Mouse (Mus musculus) MEL (cell line): Measurements from ENCODE around the gene Foxp3. TPM values are rescaled to one million over a fixed set of nuclear protein-coding genes. Genes with fewer than 3 reads are reported as not detected.

Experiments
- CHD1 ChIP-seq: IDR thresholded peaks from 2 replicates; pipeline ENCODE4 v1.6.1; 2012; ENCODE audit warnings: low read depth, mild to moderate bottlenecking, inconsistent platforms, low read length, improper control_type of control experiment
- CHD2 ChIP-seq: IDR thresholded peaks from 2 replicates; pipeline ENCODE4 v1.6.1; 2011; ENCODE audit warnings: low read length, improper control_type of control experiment
- E2F4 ChIP-seq: IDR thresholded peaks from 2 replicates; pipeline ENCODE4 v1.6.1; 2011; ENCODE audit warnings: low read depth, low read length, improper control_type of control experiment, borderline replicate concordance
- ELF1 ChIP-seq: IDR thresholded peaks from 2 replicates; pipeline ENCODE4 v1.6.1; 2014; ENCODE audit warnings: low read depth, mild to moderate bottlenecking, inconsistent platforms, low read length, improper control_type of control experiment, moderate library complexity
- ETS1 ChIP-seq: IDR thresholded peaks from 2 replicates; pipeline ENCODE4 v1.6.1; 2012; ENCODE audit warnings: low read depth, mild to moderate bottlenecking, inconsistent platforms, low read length, improper control_type of control experiment, moderate library complexity
- HCFC1 ChIP-seq: IDR thresholded peaks from 2 replicates; pipeline ENCODE4 v1.6.1; 2012; ENCODE audit warnings: low read depth, mild to moderate bottlenecking, inconsistent platforms, low read length, improper control_type of control experiment, moderate library complexity
- KAT2A ChIP-seq: conservative IDR thresholded peaks from 2 replicates; pipeline ENCODE4 v1.6.1; 2012; ENCODE audit warnings: low read depth, low read length, improper control_type of control experiment, inconsistent platforms
- MAX ChIP-seq: IDR thresholded peaks from 2 replicates; pipeline ENCODE4 v1.6.1; 2011; ENCODE audit warnings: low read length, improper control_type of control experiment
- MAZ ChIP-seq: IDR thresholded peaks from 2 replicates; pipeline ENCODE4 v1.6.1; 2012; ENCODE audit warnings: low read depth, mild to moderate bottlenecking, inconsistent platforms, low read length, improper control_type of control experiment
- MEF2A ChIP-seq: IDR thresholded peaks from 2 replicates; pipeline ENCODE4 v1.6.1; 2014; ENCODE audit warnings: low read depth, mild to moderate bottlenecking, inconsistent platforms, low read length, improper control_type of control experiment; ENCODE audit not compliant: poor library complexity, insufficient replicate concordance, severe bottlenecking; ENCODE audit errors: extremely low read depth
- MXI1 ChIP-seq: IDR thresholded peaks from 2 replicates; pipeline ENCODE4 v1.6.1; 2011; ENCODE audit warnings: mild to moderate bottlenecking, low read depth, low read length, improper control_type of control experiment
- MYB ChIP-seq: IDR thresholded peaks from 2 replicates; pipeline ENCODE4 v1.6.1; 2011; ENCODE audit warnings: mild to moderate bottlenecking, low read depth, low read length, improper control_type of control experiment
- NELFE ChIP-seq: IDR thresholded peaks from 2 replicates; pipeline ENCODE4 v1.6.1; 2011; ENCODE audit warnings: low read depth, low read length, improper control_type of control experiment
- POLR2A ChIP-seq, 2 experiments: IDR thresholded peaks; 2 replicates each; pipeline ENCODE4 v1.6.1; 2011 to 2012; ENCODE audit warnings: low read length in 2 of 2, mild to moderate bottlenecking in 2 of 2, control low read depth in 1 of 2, improper control_type of control experiment in 1 of 2, low read depth in 1 of 2, moderate library complexity in 1 of 2; ENCODE audit not compliant: control insufficient read depth in 1 of 2, insufficient read depth in 1 of 2, poor library complexity in 1 of 2
- POLR2AphosphoS5 ChIP-seq: IDR thresholded peaks from 2 replicates; pipeline ENCODE4 v1.6.1; 2012; ENCODE audit warnings: low read depth, borderline replicate concordance, mild to moderate bottlenecking, inconsistent platforms, low read length, moderate library complexity, mixed read lengths
- SIN3A ChIP-seq: IDR thresholded peaks from 2 replicates; pipeline ENCODE4 v1.6.1; 2012; ENCODE audit warnings: low read length, improper control_type of control experiment, inconsistent platforms
- SMC3 ChIP-seq: IDR thresholded peaks from 2 replicates; pipeline ENCODE4 v1.6.1; 2011; ENCODE audit warnings: low read depth, low read length, improper control_type of control experiment
- TBP ChIP-seq: IDR thresholded peaks from 2 replicates; pipeline ENCODE4 v1.8.0; 2011; ENCODE audit warnings: low read depth, low read length, improper control_type of control experiment
- TCF12 ChIP-seq: IDR thresholded peaks from 2 replicates; pipeline ENCODE4 v1.6.1; 2014; ENCODE audit warnings: low read depth, mild to moderate bottlenecking, inconsistent platforms, low read length, improper control_type of control experiment, moderate library complexity
- UBTF ChIP-seq: IDR thresholded peaks from 2 replicates; pipeline ENCODE4 v1.6.1; 2012; ENCODE audit warnings: low read depth, mild to moderate bottlenecking, inconsistent platforms, low read length, improper control_type of control experiment, moderate library complexity, borderline replicate concordance; ENCODE audit not compliant: insufficient read depth
- USF1 ChIP-seq: IDR thresholded peaks from 2 replicates; pipeline ENCODE4 v1.6.1; 2014; ENCODE audit warnings: low read depth, mild to moderate bottlenecking, inconsistent platforms, low read length, improper control_type of control experiment, moderate library complexity
- USF2 ChIP-seq, 2 experiments: IDR thresholded peaks; 2 replicates each; pipeline ENCODE4 v1.6.1; 2011 to 2012; ENCODE audit warnings: improper control_type of control experiment in 2 of 2, low read length in 2 of 2, borderline replicate concordance in 1 of 2, inconsistent platforms in 1 of 2, low read depth in 1 of 2, mild to moderate bottlenecking in 1 of 2; ENCODE audit not compliant: insufficient read depth in 1 of 2
- ZKSCAN1 ChIP-seq: IDR thresholded peaks from 2 replicates; pipeline ENCODE4 v1.6.1; 2012; ENCODE audit warnings: low read depth, mild to moderate bottlenecking, inconsistent platforms, low read length, improper control_type of control experiment, moderate library complexity
- ZMIZ1 ChIP-seq: IDR thresholded peaks from 2 replicates; pipeline ENCODE4 v1.6.1; 2012; ENCODE audit warnings: low read depth, mild to moderate bottlenecking, inconsistent platforms, low read length, improper control_type of control experiment, moderate library complexity
- polyA plus RNA-seq, 2 experiments: library from polyadenylated mRNA; stranded (reverse) in 1 of 2; unstranded in 1 of 2; fragments of >175 nt in 1 of 2; fragments of >200 nt in 1 of 2; gene quantifications; 2 replicates each; pipeline versions ENCODE4 v1.2.1 to v1.2.4; 2012; ENCODE audit warnings: low replicate concordance in 2 of 2, low read depth in 1 of 2; ENCODE audit not compliant: insufficient read length in 2 of 2, insufficient read depth in 1 of 2, missing spikeins in 1 of 2
- total RNA-seq: library from RNA; depleted of rRNA; stranded (reverse); fragments of 300-350 nt; gene quantifications from 2 replicates; pipeline ENCODE4 v1.2.3, GENCODE M21; 2012

The Foxp3 gene
- total and polyA plus RNA-seq, 3 experiments, result 0.31 to 0.42 TPM; not detected in 1

DNA sequence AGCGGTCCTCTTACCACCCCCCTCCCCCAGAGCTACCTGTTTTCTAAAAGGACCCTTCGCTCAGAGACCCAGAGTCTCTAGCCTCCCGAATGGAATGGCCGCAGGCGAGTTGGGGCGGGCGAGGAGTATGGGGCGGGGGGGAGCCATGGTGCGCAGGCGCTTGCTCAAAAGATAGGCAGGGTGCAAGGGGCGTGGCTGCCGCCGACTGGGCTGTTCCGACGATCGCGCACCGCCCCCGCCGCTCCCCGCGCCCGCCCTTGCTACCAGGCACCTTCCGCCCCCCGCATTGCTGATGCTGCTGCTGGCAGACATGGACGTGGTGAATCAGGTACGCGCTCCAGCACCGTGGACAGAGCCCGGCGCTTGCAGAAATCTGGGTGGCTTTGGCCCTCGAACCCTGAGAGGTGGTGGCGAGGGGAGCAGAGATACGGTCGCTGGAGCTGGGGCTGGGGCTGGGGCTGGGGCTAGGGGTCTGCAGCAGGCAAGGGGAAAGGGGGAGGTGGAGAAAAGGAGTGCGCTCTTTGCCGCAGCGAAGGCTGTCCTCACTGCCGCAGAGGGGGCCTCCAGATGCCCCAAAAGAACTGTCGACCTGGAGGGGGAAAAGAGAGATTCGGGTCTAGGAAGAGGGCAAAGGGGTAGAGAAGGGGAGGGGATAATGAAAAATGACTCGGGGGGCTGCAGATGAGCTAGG is 65.1 kb downstream of the Foxp3 start, which contains the start of gene Syp (continued):
- TF ChIP-seq MAZ, result peak; percentile 92; the same call in 1 of the 2 replicates
- TF ChIP-seq KAT2A, result no peak; the same call in 1 of the 2 replicates
- peak; percentile 75 for TF ChIP-seq HCFC1
- no peak for TF ChIP-seq USF2 (IDR thresholded peaks at IDR 0.05; ENCODE audit: borderline replicate concordance in 1 of 2, insufficient read depth in 1 of 2, low read depth in 1 of 2, low read length in 2 of 2)
- TF ChIP-seq UBTF, result no peak
- 0 out of 2 replicates have a peak, but pooled peaks have one; percentile 24 for TF ChIP-seq ETS1
- TF ChIP-seq MXI1, result peak; percentile 99
- no peak for TF ChIP-seq E2F4
- peak; percentile 99 for TF ChIP-seq SIN3A
- peak in 1 of 2 experiments; percentile 51; a peak in 1 of 4 replicates for TF ChIP-seq POLR2A (IDR thresholded peaks at IDR 0.05; ENCODE audit: control insufficient read depth in 1 of 2, insufficient read depth in 1 of 2, low read depth in 1 of 2, low read length in 2 of 2, poor library complexity in 1 of 2)
- no peak for TF ChIP-seq MEF2A
- no peak for TF ChIP-seq CHD2
- TF ChIP-seq MYB, result no peak
- TF ChIP-seq CHD1, result no peak
- TF ChIP-seq TCF12, result peak; percentile 20; the same call in 1 of the 2 replicates
- no peak for TF ChIP-seq ZKSCAN1
- TF ChIP-seq TBP, result no peak
- peak; percentile 32; the same call in 1 of the 2 replicates for TF ChIP-seq SMC3
- TF ChIP-seq ELF1, result peak; percentile 62
- TF ChIP-seq NELFE, result peak; percentile 36; the same call in 1 of the 2 replicates
- no peak for TF ChIP-seq ZMIZ1
- no peak for TF ChIP-seq POLR2AphosphoS5
- TF ChIP-seq USF1, result no peak
- peak; percentile 56; the same call in 1 of the 2 replicates for TF ChIP-seq MAX
